Mouse (Mus musculus) MEL (cell line): ENCODE measurements around the gene Ksr1. TPM values are rescaled to one million over a fixed set of nuclear protein-coding genes. Genes with fewer than 3 reads are reported as not detected.
A peak's percentile ranks its signal among the peaks of the same experiment; 100 is the strongest.

Experiments
- DNase-seq: peaks from one replicate; pipeline ENCODE4 v3.0.0; 2011; ENCODE audit warnings: low read depth, low spot score
- H3K27ac ChIP-seq: 2 replicates; pipeline ENCODE4 v1.5.1; 2012; ENCODE audit warnings: low read depth, mild to moderate bottlenecking, control low read depth, low read length, moderate library complexity; ENCODE audit not compliant: control insufficient read depth
- H3K27me3 ChIP-seq, 2 experiments: fragments of 150-350 bp in 1 of 2; sonication (generic) in 1 of 2; 2 replicates each; pipeline ENCODE4 v1.6.1; 2012; ENCODE audit warnings: low read length in 2 of 2, mild to moderate bottlenecking in 2 of 2, improper control_type of control experiment in 1 of 2, moderate library complexity in 1 of 2; ENCODE audit not compliant: insufficient read depth in 2 of 2, control insufficient read depth in 1 of 2
- H3K36me3 ChIP-seq, 2 experiments: 2 replicates each; pipeline ENCODE4 v1.6.1; 2012 to 2014; ENCODE audit warnings: low read length in 2 of 2, improper control_type of control experiment in 1 of 2, inconsistent platforms in 1 of 2, mild to moderate bottlenecking in 1 of 2; ENCODE audit not compliant: insufficient read depth in 2 of 2, control insufficient read depth in 1 of 2
- H3K4me1 ChIP-seq, 2 experiments: fragments of 150-350 bp in 1 of 2; sonication (generic) in 1 of 2; 2 replicates each; pipeline ENCODE4 v1.6.1; 2012; ENCODE audit warnings: low read length in 2 of 2, improper control_type of control experiment in 1 of 2, mild to moderate bottlenecking in 1 of 2; ENCODE audit not compliant: insufficient read depth in 2 of 2, control insufficient read depth in 1 of 2
- H3K4me3 ChIP-seq, 2 experiments: fragments of 150-350 bp in 1 of 2; sonication (generic) in 1 of 2; 2 replicates each; pipeline ENCODE4 v1.5.1; 2012; ENCODE audit warnings: low read depth in 2 of 2, low read length in 2 of 2, mild to moderate bottlenecking in 2 of 2, moderate library complexity in 2 of 2, control low read depth in 1 of 2, improper control_type of control experiment in 1 of 2; ENCODE audit not compliant: control insufficient read depth in 1 of 2, insufficient read depth in 1 of 2
- H3K79me2 ChIP-seq: 2 replicates; pipeline ENCODE4 v1.6.1; 2012; ENCODE audit warnings: mild to moderate bottlenecking, low read length, moderate library complexity; ENCODE audit not compliant: control insufficient read depth, poor library complexity, insufficient read depth
- H3K9ac ChIP-seq: 2 replicates; pipeline ENCODE4 v1.6.1; 2012; ENCODE audit warnings: low read depth, mild to moderate bottlenecking, control low read depth, low read length, moderate library complexity; ENCODE audit not compliant: control insufficient read depth, poor library complexity, severe bottlenecking
- H3K9me3 ChIP-seq: fragments of 150-350 bp; sonication (generic); replicated peaks from 2 replicates; pipeline ENCODE4 v1.6.1; 2012; ENCODE audit warnings: mild to moderate bottlenecking, low read length, improper control_type of control experiment, moderate library complexity; ENCODE audit not compliant: insufficient read depth
- BHLHE40 ChIP-seq: IDR thresholded peaks from 2 replicates; pipeline ENCODE4 v1.6.1; 2012; ENCODE audit warnings: low read depth, mild to moderate bottlenecking, inconsistent platforms, low read length, improper control_type of control experiment, borderline replicate concordance
- CHD1 ChIP-seq: IDR thresholded peaks from 2 replicates; pipeline ENCODE4 v1.6.1; 2012; ENCODE audit warnings: low read depth, mild to moderate bottlenecking, inconsistent platforms, low read length, improper control_type of control experiment
- CHD2 ChIP-seq: IDR thresholded peaks from 2 replicates; pipeline ENCODE4 v1.6.1; 2011; ENCODE audit warnings: low read length, improper control_type of control experiment
- CTCF ChIP-seq, 3 experiments: IDR thresholded peaks in 2 of 3; conservative IDR thresholded peaks in 1 of 3; 2 replicates each; pipeline ENCODE4 v1.5.1; 2011 to 2012; ENCODE audit warnings: low read length in 3 of 3, low read depth in 2 of 3, mild to moderate bottlenecking in 2 of 3, improper control_type of control experiment in 1 of 3, inconsistent platforms in 1 of 3, mixed read lengths in 1 of 3, moderate library complexity in 1 of 3; ENCODE audit not compliant: control insufficient read depth in 1 of 3, insufficient read depth in 1 of 3, poor library complexity in 1 of 3, severe bottlenecking in 1 of 3
- ELF1 ChIP-seq: IDR thresholded peaks from 2 replicates; pipeline ENCODE4 v1.6.1; 2014; ENCODE audit warnings: low read depth, mild to moderate bottlenecking, inconsistent platforms, low read length, improper control_type of control experiment, moderate library complexity
- EP300 ChIP-seq, 2 experiments: IDR thresholded peaks; 2 replicates each; pipeline ENCODE4 v1.6.1; 2011; ENCODE audit warnings: improper control_type of control experiment in 2 of 2, low read length in 2 of 2, low read depth in 1 of 2, mild to moderate bottlenecking in 1 of 2
- ETS1 ChIP-seq: IDR thresholded peaks from 2 replicates; pipeline ENCODE4 v1.6.1; 2012; ENCODE audit warnings: low read depth, mild to moderate bottlenecking, inconsistent platforms, low read length, improper control_type of control experiment, moderate library complexity
- GABPA ChIP-seq: IDR thresholded peaks from 2 replicates; pipeline ENCODE4 v1.6.1; 2012; ENCODE audit warnings: low read depth, mild to moderate bottlenecking, inconsistent platforms, low read length, improper control_type of control experiment, moderate library complexity
- GATA1 ChIP-seq: IDR thresholded peaks from 2 replicates; pipeline ENCODE4 v1.6.1; 2011; ENCODE audit warnings: low read depth, low read length, improper control_type of control experiment
- HCFC1 ChIP-seq: IDR thresholded peaks from 2 replicates; pipeline ENCODE4 v1.6.1; 2012; ENCODE audit warnings: low read depth, mild to moderate bottlenecking, inconsistent platforms, low read length, improper control_type of control experiment, moderate library complexity
- JUND ChIP-seq: IDR thresholded peaks from 2 replicates; pipeline ENCODE4 v1.6.1; 2011; ENCODE audit warnings: low read depth, mild to moderate bottlenecking, improper control_type of control experiment, low read length
- KAT2A ChIP-seq: conservative IDR thresholded peaks from 2 replicates; pipeline ENCODE4 v1.6.1; 2012; ENCODE audit warnings: low read depth, low read length, improper control_type of control experiment, inconsistent platforms
- MAFK ChIP-seq: IDR thresholded peaks from 2 replicates; pipeline ENCODE4 v1.6.1; 2011; ENCODE audit warnings: low read depth, mild to moderate bottlenecking, low read length, improper control_type of control experiment, borderline replicate concordance
- MAX ChIP-seq: IDR thresholded peaks from 2 replicates; pipeline ENCODE4 v1.6.1; 2011; ENCODE audit warnings: low read length, improper control_type of control experiment
- MAZ ChIP-seq: IDR thresholded peaks from 2 replicates; pipeline ENCODE4 v1.6.1; 2012; ENCODE audit warnings: low read depth, mild to moderate bottlenecking, inconsistent platforms, low read length, improper control_type of control experiment
- MEF2A ChIP-seq: IDR thresholded peaks from 2 replicates; pipeline ENCODE4 v1.6.1; 2014; ENCODE audit warnings: low read depth, mild to moderate bottlenecking, inconsistent platforms, low read length, improper control_type of control experiment; ENCODE audit not compliant: poor library complexity, insufficient replicate concordance, severe bottlenecking; ENCODE audit errors: extremely low read depth
- MXI1 ChIP-seq: IDR thresholded peaks from 2 replicates; pipeline ENCODE4 v1.6.1; 2011; ENCODE audit warnings: mild to moderate bottlenecking, low read depth, low read length, improper control_type of control experiment
- MYB ChIP-seq: IDR thresholded peaks from 2 replicates; pipeline ENCODE4 v1.6.1; 2011; ENCODE audit warnings: mild to moderate bottlenecking, low read depth, low read length, improper control_type of control experiment
- MYC ChIP-seq: IDR thresholded peaks from 2 replicates; pipeline ENCODE4 v1.6.1; 2011; ENCODE audit warnings: low read depth, mild to moderate bottlenecking, low read length, improper control_type of control experiment, moderate library complexity
- NELFE ChIP-seq: IDR thresholded peaks from 2 replicates; pipeline ENCODE4 v1.6.1; 2011; ENCODE audit warnings: low read depth, low read length, improper control_type of control experiment
- POLR2A ChIP-seq, 2 experiments: IDR thresholded peaks; 2 replicates each; pipeline ENCODE4 v1.6.1; 2011 to 2012; ENCODE audit warnings: low read length in 2 of 2, mild to moderate bottlenecking in 2 of 2, control low read depth in 1 of 2, improper control_type of control experiment in 1 of 2, low read depth in 1 of 2, moderate library complexity in 1 of 2; ENCODE audit not compliant: control insufficient read depth in 1 of 2, insufficient read depth in 1 of 2, poor library complexity in 1 of 2
- POLR2AphosphoS2 ChIP-seq: IDR thresholded peaks from 2 replicates; pipeline ENCODE4 v1.6.1; 2011; ENCODE audit warnings: low read length, improper control_type of control experiment
- POLR2AphosphoS5 ChIP-seq: IDR thresholded peaks from 2 replicates; pipeline ENCODE4 v1.6.1; 2012; ENCODE audit warnings: low read depth, borderline replicate concordance, mild to moderate bottlenecking, inconsistent platforms, low read length, moderate library complexity, mixed read lengths
- RAD21 ChIP-seq: IDR thresholded peaks from 2 replicates; pipeline ENCODE4 v1.6.1; 2011; ENCODE audit warnings: mild to moderate bottlenecking, low read depth, low read length, improper control_type of control experiment
- RCOR1 ChIP-seq: IDR thresholded peaks from 2 replicates; pipeline ENCODE4 v1.6.1; 2012; ENCODE audit warnings: low read depth, mild to moderate bottlenecking, inconsistent platforms, low read length, improper control_type of control experiment
- SMC3 ChIP-seq: IDR thresholded peaks from 2 replicates; pipeline ENCODE4 v1.6.1; 2011; ENCODE audit warnings: low read depth, low read length, improper control_type of control experiment
- TAL1 ChIP-seq: IDR thresholded peaks from 2 replicates; pipeline ENCODE4 v1.6.1; 2012; ENCODE audit warnings: mild to moderate bottlenecking, inconsistent platforms, low read length, moderate library complexity, mixed read lengths
- TBP ChIP-seq: IDR thresholded peaks from 2 replicates; pipeline ENCODE4 v1.8.0; 2011; ENCODE audit warnings: low read depth, low read length, improper control_type of control experiment
- UBTF ChIP-seq: IDR thresholded peaks from 2 replicates; pipeline ENCODE4 v1.6.1; 2012; ENCODE audit warnings: low read depth, mild to moderate bottlenecking, inconsistent platforms, low read length, improper control_type of control experiment, moderate library complexity, borderline replicate concordance; ENCODE audit not compliant: insufficient read depth
- USF1 ChIP-seq: IDR thresholded peaks from 2 replicates; pipeline ENCODE4 v1.6.1; 2014; ENCODE audit warnings: low read depth, mild to moderate bottlenecking, inconsistent platforms, low read length, improper control_type of control experiment, moderate library complexity
- USF2 ChIP-seq, 2 experiments: IDR thresholded peaks; 2 replicates each; pipeline ENCODE4 v1.6.1; 2011 to 2012; ENCODE audit warnings: improper control_type of control experiment in 2 of 2, low read length in 2 of 2, borderline replicate concordance in 1 of 2, inconsistent platforms in 1 of 2, low read depth in 1 of 2, mild to moderate bottlenecking in 1 of 2; ENCODE audit not compliant: insufficient read depth in 1 of 2
- ZC3H11A ChIP-seq: IDR thresholded peaks from 2 replicates; pipeline ENCODE4 v1.6.1; 2012; ENCODE audit warnings: low read depth, mild to moderate bottlenecking, inconsistent platforms, low read length, improper control_type of control experiment
- ZKSCAN1 ChIP-seq: IDR thresholded peaks from 2 replicates; pipeline ENCODE4 v1.6.1; 2012; ENCODE audit warnings: low read depth, mild to moderate bottlenecking, inconsistent platforms, low read length, improper control_type of control experiment, moderate library complexity
- ZMIZ1 ChIP-seq: IDR thresholded peaks from 2 replicates; pipeline ENCODE4 v1.6.1; 2012; ENCODE audit warnings: low read depth, mild to moderate bottlenecking, inconsistent platforms, low read length, improper control_type of control experiment, moderate library complexity
- ZNF384 ChIP-seq: IDR thresholded peaks from 2 replicates; pipeline ENCODE4 v1.6.1; 2012; ENCODE audit warnings: low read depth, mild to moderate bottlenecking, inconsistent platforms, low read length, improper control_type of control experiment
- polyA plus RNA-seq, 2 experiments: library from polyadenylated mRNA; stranded (reverse) in 1 of 2; unstranded in 1 of 2; fragments of >175 nt in 1 of 2; fragments of >200 nt in 1 of 2; gene quantifications; 2 replicates each; pipeline versions ENCODE4 v1.2.1 to v1.2.4; 2012; ENCODE audit warnings: low replicate concordance in 2 of 2, low read depth in 1 of 2; ENCODE audit not compliant: insufficient read length in 2 of 2, insufficient read depth in 1 of 2, missing spikeins in 1 of 2
- total RNA-seq: library from RNA; depleted of rRNA; stranded (reverse); fragments of 300-350 nt; gene quantifications from 2 replicates; pipeline ENCODE4 v1.2.3, GENCODE M21; 2012

Ksr1 gene
- total and polyA plus RNA-seq, 3 experiments: 9.7 to 18.4 TPM; not detected in 1

GRCm38 (mm10) chr11:79030570-79031451 is 115.4 kb downstream of the Ksr1 start:
- Histone ChIP-seq H3K9me3 (no peaks in the 10 kb centered on the region), H3K27ac (peak overlapping the region; percentile 19), H3K4me1 (peaks cover 0 to 16% of the 10 kb centered on the region in 2 experiments; a peak in 3 of 4 replicates), H3K36me3 (peaks cover 0 to 11% of the 10 kb centered on the region in 2 experiments; a peak in 2 of 4 replicates), H3K4me3 (no peak overlapping the region), H3K79me2 (no peaks in the 10 kb centered on the region), H3K9ac (no peak overlapping the region), H3K27me3 (no peaks in the 10 kb centered on the region)
- peak; percentile 95 for DNase-seq
- no peak for TF ChIP-seq POLR2AphosphoS2
- no peak for TF ChIP-seq CHD2
- TF ChIP-seq ELF1: peak; percentile 52; the same call in 1 of the 2 replicates
- TF ChIP-seq HCFC1: peak; percentile 24; the same call in 1 of the 2 replicates
- no peak for TF ChIP-seq UBTF
- peak; percentile 89 for TF ChIP-seq MYC
- peak; percentile 64; the same call in 1 of the 2 replicates for TF ChIP-seq TBP
- TF ChIP-seq ZMIZ1: no peak
- TF ChIP-seq BHLHE40: peak; percentile 64
- no peak for TF ChIP-seq POLR2AphosphoS5
- peak; percentile 96 to 99 (median 98) for TF ChIP-seq CTCF (IDR thresholded peaks at IDR 0.05 in 2 of 3, conservative IDR thresholded peaks at IDR 0.05 in 1 of 3; ENCODE audit: control insufficient read depth in 1 of 3, insufficient read depth in 1 of 3, low read depth in 2 of 3, low read length in 3 of 3, poor library complexity in 1 of 3, severe bottlenecking in 1 of 3)
- no peak for TF ChIP-seq KAT2A
- TF ChIP-seq GATA1: peak; percentile 99
- peak; percentile 89 for TF ChIP-seq ETS1
- no peak for TF ChIP-seq MYB
- TF ChIP-seq ZC3H11A: peak; percentile 99
- TF ChIP-seq MAZ: peak; percentile 67; the same call in 1 of the 2 replicates
- no peak for TF ChIP-seq GABPA
- no peak for TF ChIP-seq CHD1
- TF ChIP-seq RAD21: no peak; the same call in none of the 2 replicates
- TF ChIP-seq USF2 (IDR thresholded peaks at IDR 0.05; ENCODE audit: borderline replicate concordance in 1 of 2, insufficient read depth in 1 of 2, low read depth in 1 of 2, low read length in 2 of 2): no peak
- TF ChIP-seq RCOR1: peak; percentile 93
- no peak for TF ChIP-seq NELFE
- peak; percentile 43; the same call in 1 of the 2 replicates for TF ChIP-seq USF1
- peak; percentile 76 for TF ChIP-seq MXI1
- TF ChIP-seq MAX: peak; percentile 38; the same call in 1 of the 2 replicates
- TF ChIP-seq POLR2A (IDR thresholded peaks at IDR 0.05; ENCODE audit: control insufficient read depth in 1 of 2, insufficient read depth in 1 of 2, low read depth in 1 of 2, low read length in 2 of 2, poor library complexity in 1 of 2): no peak; a peak in 1 of 4 replicates
- peak; percentile 34; the same call in 1 of the 2 replicates for TF ChIP-seq MAFK
- no peak for TF ChIP-seq ZKSCAN1
- TF ChIP-seq EP300 (IDR thresholded peaks at IDR 0.05; ENCODE audit: low read depth in 1 of 2, low read length in 2 of 2): peak; percentile 88 to 99
- 0 out of 2 replicates have a peak, but pooled peaks have one; percentile 72 for TF ChIP-seq JUND
- TF ChIP-seq SMC3: peak; percentile 100
- TF ChIP-seq MEF2A: no peak
- TF ChIP-seq TAL1: peak; percentile 81
- TF ChIP-seq ZNF384: peak; percentile 92
